Mouse (Mus musculus): ENCODE data around the gene Polr2a.
"Not testable (repeated sequence)": the region's sequence is repeated elsewhere in the genome, so short reads cannot be mapped to it uniquely, and the experiment has no call there.

Polr2a gene

DNA sequence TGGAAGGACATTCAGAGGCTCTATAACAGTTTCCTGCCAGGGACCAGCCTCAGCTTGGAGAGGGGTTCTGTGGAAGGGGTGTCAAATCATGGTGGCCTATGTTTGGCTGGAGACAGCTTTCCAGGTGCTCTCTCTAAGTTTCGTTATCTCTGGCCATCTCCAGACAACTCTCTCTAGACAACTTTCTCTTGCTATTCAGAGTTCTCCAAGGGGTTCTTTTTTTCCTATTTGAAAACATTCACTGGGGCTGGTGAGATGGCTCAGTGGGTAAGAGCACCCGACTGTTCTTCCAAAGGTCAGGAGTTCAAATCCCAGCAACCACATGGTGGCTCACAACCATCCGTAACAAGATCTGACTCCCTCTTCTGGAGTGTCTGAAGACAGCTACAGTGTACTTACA lies 55.1 kb downstream of the Polr2a start:
- not testable (repeated sequence) for DNase-seq

DNA sequence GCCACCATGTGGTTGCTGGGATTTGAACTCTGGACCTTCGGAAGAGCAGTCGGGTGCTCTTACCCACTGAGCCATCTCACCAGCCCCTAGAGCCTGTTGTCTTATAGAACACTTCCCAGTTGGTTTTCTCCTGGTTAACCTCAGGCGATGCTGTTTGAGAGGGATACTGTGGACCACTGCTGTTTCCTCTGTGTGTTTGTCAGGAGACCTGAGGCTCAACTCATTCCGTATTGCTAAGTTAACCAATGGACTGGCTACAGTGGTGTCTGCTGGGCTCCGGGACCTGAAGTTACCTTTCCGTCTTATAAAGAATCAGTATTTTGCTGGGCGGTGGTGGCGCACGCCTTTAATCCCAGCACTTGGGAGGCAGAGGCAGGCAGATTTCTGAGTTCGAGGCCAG lies 55.6 kb downstream of the Polr2a start:
- not testable (repeated sequence) for DNase-seq

DNA sequence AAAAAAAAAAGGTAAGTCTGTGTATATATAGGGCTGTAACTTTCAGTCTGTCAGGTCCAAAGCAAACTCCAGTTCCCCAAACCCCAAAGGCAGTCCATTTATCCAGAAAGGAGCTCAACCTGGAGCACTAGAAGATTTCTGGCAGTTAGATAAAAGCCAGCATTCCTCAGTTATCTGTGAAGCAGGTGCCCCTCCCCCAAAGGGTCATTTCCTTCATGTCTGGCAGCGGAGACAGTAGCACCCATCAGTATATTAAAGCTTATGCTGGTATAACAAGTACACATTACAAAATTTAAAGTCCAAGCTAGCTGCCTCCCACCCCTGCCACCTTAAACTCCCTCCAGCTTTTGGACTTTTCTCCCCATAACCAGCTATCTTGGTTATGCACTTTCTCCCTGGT lies 58.8 kb downstream of the Polr2a start:
- DNase-seq = no peak

DNA sequence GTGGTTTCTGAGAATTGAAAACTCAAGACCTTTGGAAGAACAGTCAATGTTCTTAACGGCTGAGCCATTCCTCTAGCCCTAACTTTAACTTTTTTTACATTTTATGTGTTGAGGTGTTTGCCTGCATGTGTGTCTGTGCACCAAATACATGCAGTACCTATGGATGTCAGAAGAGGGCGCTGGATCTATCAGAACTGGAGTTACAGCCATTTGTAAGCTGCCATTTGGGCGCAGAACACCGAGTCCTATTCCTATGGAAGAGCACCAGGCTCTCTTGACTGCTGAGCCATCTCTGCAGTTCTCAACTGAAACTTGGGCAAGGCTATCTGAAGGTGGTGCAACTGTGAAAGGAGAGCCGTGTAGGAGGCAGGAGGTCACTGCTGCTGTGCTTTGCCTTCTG lies 59.9 kb downstream of the Polr2a start:
- DNase-seq = peak; percentile 10

GRCm38 (mm10) chr11:69697396-69697795 lies 61.0 kb downstream of the Polr2a start:
- DNase-seq = no peak

GRCm38 (mm10) chr11:69695361-69696181 lies 62.9 kb downstream of the Polr2a start, which contains the start of the genes Tnfsf12 and Tnfsfm13:
Gene Tnfsf12 (minus strand): TSS chr11:69695849.
Gene Tnfsfm13 (minus strand): TSS chr11:69696098.
- DNase-seq = peak; percentile 71

- DNase-seq = no peak
Observed at GRCm38 (mm10) chr11:69695046-69695360, 63.4 kb downstream of the Polr2a start.

GRCm38 (mm10) chr11:69693421-69693965 lies 64.9 kb downstream of the Polr2a start:
- DNase-seq = no peak

DNA sequence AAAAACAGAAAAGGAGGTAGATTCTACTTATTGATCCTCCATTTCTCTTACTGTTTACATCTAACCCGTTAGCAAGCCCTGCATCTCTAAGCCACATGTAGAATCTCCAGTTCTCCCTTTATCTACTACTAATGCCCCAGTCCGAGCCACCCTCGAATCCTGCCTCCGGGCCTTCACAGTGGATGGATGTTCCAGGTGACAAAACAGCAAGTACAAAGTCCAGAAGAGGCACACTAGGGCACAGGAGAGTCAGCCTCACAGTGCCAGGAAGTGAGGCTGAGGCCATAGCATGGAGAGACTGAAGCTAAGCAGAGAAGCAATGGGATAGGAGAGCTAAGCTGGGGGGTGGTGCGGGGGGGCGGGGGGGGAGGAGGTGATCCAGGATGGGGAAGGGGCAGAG lies 65.6 kb downstream of the Polr2a start:
- no peak for DNase-seq

- no peak for DNase-seq
Observed at GRCm38 (mm10) chr11:69692196-69692811, 66.1 kb downstream of the Polr2a start.

DNA sequence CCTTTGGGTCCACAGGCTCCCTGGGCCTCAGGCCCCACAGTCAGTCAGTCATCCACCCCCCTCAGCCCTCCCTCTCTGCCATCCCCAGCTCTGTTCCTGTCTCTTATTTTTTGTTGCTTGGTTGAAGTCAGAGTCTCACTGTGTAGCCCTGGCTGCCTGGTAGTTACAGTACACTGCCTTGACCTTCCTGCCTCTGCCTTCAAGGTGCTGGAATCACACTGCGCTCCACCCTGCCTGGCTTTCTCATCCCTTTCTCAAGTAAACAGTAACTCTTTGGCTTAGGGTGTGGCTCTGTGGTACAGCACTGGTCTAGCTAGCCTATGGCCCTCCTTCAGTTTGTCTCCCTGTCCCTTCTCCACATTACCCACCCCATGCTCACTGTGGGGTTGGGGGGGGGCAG lies 68.5 kb downstream of the Polr2a start:
- no peak for DNase-seq

DNA sequence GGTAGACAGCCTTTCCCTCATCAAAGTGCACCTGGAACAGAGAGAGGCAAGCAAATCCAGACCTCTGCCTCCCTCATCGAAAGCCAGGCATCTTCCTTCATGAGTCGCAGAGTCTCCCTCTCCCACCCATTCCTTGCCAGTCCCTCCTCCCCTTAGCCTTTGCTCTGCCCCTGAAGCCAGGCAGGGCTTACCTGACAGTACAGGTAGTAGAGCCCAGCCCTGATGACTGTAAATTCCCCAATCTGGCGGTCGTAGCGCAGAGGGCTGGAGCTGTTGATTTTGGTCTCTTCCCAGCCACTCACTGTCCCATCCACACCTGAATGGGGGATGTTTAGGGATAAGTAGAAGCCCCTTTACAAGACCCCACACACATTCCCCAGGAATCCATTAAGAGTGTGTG lies 71.4 kb downstream of the Polr2a start:
- DNase-seq = no peak

- DNase-seq = peak; percentile 77
Observed at GRCm38 (mm10) chr11:69686377-69686776, 72.1 kb downstream of the Polr2a start.

GRCm38 (mm10) chr11:69685526-69686148 lies 72.8 kb downstream of the Polr2a start, which contains the start of gene Tnfsf13:
Gene Tnfsf13 (minus strand): TSS chr11:69685784.
- DNase-seq = peak; percentile 85

- no peak for DNase-seq
Observed at GRCm38 (mm10) chr11:69684936-69685335, 73.5 kb downstream of the Polr2a start.

DNA sequence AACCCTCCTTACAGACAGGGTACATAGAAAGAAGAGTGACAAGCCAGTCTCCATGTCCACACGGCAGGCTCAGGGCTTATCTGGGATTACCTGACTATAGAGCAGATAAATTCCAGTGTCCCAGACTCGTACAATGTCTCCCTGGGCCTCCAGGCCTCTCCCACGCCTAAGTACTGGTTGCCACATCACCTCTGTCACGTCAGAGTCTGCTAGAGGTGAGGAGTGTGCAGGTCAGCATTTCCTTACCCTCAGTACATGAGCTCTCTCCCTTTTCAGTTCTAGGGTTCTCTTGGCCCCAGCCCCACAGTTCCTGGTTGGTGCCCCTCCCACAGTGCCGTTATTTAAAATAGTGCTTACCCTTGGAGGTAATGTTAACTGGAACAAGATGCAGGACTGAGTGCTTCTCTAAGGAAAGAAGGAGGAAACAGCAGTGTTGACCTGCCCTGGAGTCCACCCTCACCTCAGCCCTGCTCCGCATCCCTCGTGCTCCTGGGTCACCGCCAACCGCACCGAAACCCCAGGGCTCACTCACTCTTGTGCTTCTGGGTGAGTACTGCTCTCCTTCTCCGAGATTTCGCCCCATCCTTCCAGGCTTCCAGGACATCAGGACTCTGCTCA lies 74.2 kb downstream of the Polr2a start:
- no peak for DNase-seq

All from cerebellum, adult 8-10 months (tissue).